Comparison of ENCODE assay signal across 8 mouse cellular contexts in the genomic region with DNA sequence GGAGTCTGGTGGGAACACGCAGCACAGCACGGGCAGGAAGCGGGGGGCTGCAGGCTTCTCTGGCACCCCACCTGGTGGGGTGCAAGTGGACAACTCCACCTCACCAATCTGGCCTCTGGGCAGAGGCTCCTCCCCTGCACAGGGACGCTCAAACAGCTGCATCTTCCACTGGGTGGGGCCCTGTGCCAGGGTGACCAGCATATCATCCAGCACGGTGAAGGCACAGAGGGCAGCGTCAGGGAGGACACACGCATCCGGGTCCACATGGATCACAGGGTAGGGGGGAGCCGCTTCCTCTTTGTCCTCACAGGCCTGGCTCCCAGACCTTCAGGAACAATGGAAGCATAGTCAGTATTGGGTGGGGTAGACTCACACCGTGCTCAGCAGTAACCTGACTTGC. TPM values are rescaled to one million over a fixed set of nuclear protein-coding genes. Genes with fewer than 3 reads are reported as not detected.
A peak's percentile ranks its signal among the peaks of the same experiment; 100 is the strongest.
DNase-seq lines count a peak whose midpoint lies in the region; ATAC-seq and TF ChIP-seq lines count a peak whose summit lies in the region.
"Had no signal": no experiment of that assay in that cellular context is flagged by ENCODE, and none has a peak within 500 bp of the region (broad histone marks: within the 10 kb centered on the region; RNA-seq: fewer than 3 reads in every experiment).

No protein-coding gene starts in this region.

- DNase-seq in lung, postnatal 14 days: no peak
- no peak for DNase-seq in spleen, adult 12 weeks (ENCODE audit: low spot score)
- DNase-seq in left cerebral cortex, adult 9 months (ENCODE audit: low spot score in 2 of 2): no peak
- DNase-seq: thymus, postnatal 25 days had no signal

- peak overlapping the region; percentile 85 for H3K4me3 ChIP-seq in lung, embryonic 15.5 days
- H3K4me3 ChIP-seq in forebrain, embryonic 12.5 days (replicated peaks): peak overlapping the region; percentile 88
- peak overlapping the region; percentile 71; the same call in 1 of the 2 replicates for H3K4me3 ChIP-seq in intestine, postnatal 0 days (ENCODE audit: low read depth, low read length)
- peak overlapping the region; percentile 69 for H3K4me3 ChIP-seq in neural tube, embryonic 15.5 days (replicated peaks)

- peak overlapping the region; percentile 41 for H3K27ac ChIP-seq in lung, embryonic 15.5 days
- no peak overlapping the region for H3K27ac ChIP-seq in forebrain, embryonic 12.5 days
- no peak overlapping the region for H3K27ac ChIP-seq in intestine, postnatal 0 days (ENCODE audit: low read depth, low read length)
- no peak overlapping the region for H3K27ac ChIP-seq in neural tube, embryonic 15.5 days (replicated peaks)

- H3K4me2 ChIP-seq in lung, embryonic 15.5 days: peak overlapping the region; percentile 94
- peak overlapping the region; percentile 99 for H3K4me2 ChIP-seq in forebrain, embryonic 12.5 days
- peak overlapping the region; percentile 95 for H3K4me2 ChIP-seq in intestine, postnatal 0 days (replicated peaks; ENCODE audit: low read depth)
- peak overlapping the region; percentile 69 for H3K4me2 ChIP-seq in neural tube, embryonic 15.5 days

- H3K27me3 ChIP-seq in lung, embryonic 15.5 days: no peaks in the 10 kb centered on the region
- H3K27me3 ChIP-seq in forebrain, embryonic 12.5 days: no peaks in the 10 kb centered on the region
- no peaks in the 10 kb centered on the region for H3K27me3 ChIP-seq in intestine, postnatal 0 days (replicated peaks; ENCODE audit: control insufficient read depth, insufficient read depth, low read length)
- H3K27me3 ChIP-seq in neural tube, embryonic 15.5 days (replicated peaks): no peaks in the 10 kb centered on the region

- ATAC-seq in lung, embryonic 15.5 days (ENCODE audit: borderline replicate concordance, extremely low read depth, low FRiP score, low TSS enrichment): no peak
- ATAC-seq in forebrain, embryonic 12.5 days (ENCODE audit: low FRiP score): no peak
- no peak for ATAC-seq in intestine, postnatal 0 days
- ATAC-seq in neural tube, embryonic 15.5 days (ENCODE audit: low FRiP score): no peak

- no peak for TF ChIP-seq CTCF in intestine, postnatal 0 days (IDR thresholded peaks at IDR 0.05; ENCODE audit: low read depth)

- no peaks in the 10 kb centered on the region for H3K9me3 ChIP-seq in lung, embryonic 15.5 days
- H3K9me3 ChIP-seq in forebrain, embryonic 12.5 days: no peaks in the 10 kb centered on the region
- H3K9me3 ChIP-seq in intestine, postnatal 0 days (ENCODE audit: control insufficient read depth): no peaks in the 10 kb centered on the region
- H3K9me3 ChIP-seq in neural tube, embryonic 15.5 days (replicated peaks): no peaks in the 10 kb centered on the region

- 56% methylated on average over 10 of the region's 10 CpGs for WGBS in lung, embryonic 15.5 days
- 72% methylated on average over 10 of the region's 10 CpGs for WGBS in forebrain, embryonic 12.5 days
- WGBS in intestine, postnatal 0 days: 64% methylated on average over 10 of the region's 10 CpGs
- WGBS in neural tube, embryonic 15.5 days: 64% methylated on average over 10 of the region's 10 CpGs

- H3K36me3 ChIP-seq in lung, embryonic 15.5 days: peaks cover 69% of the 10 kb centered on the region
- peaks cover 69% of the 10 kb centered on the region for H3K36me3 ChIP-seq in forebrain, embryonic 12.5 days (replicated peaks)
- peaks cover 71% of the 10 kb centered on the region for H3K36me3 ChIP-seq in intestine, postnatal 0 days (ENCODE audit: control insufficient read depth, insufficient read depth)
- peaks cover 69% of the 10 kb centered on the region for H3K36me3 ChIP-seq in neural tube, embryonic 15.5 days

- peak overlapping the region; percentile 68 for H3K9ac ChIP-seq in lung, embryonic 15.5 days
- H3K9ac ChIP-seq in forebrain, embryonic 12.5 days: peak overlapping the region; percentile 85
- H3K9ac ChIP-seq in intestine, postnatal 0 days (ENCODE audit: low read depth, low read length): no peak overlapping the region
- peak overlapping the region; percentile 69 for H3K9ac ChIP-seq in neural tube, embryonic 15.5 days (replicated peaks)

- H3K4me1 ChIP-seq in lung, embryonic 15.5 days: peaks cover 22% of the 10 kb centered on the region
- peaks cover 24% of the 10 kb centered on the region for H3K4me1 ChIP-seq in forebrain, embryonic 12.5 days
- H3K4me1 ChIP-seq in intestine, postnatal 0 days (replicated peaks; ENCODE audit: control insufficient read depth, insufficient read depth, low read length): 0 out of 2 replicates have a peak, but pooled peaks cover 3% of the 10 kb centered on the region
- peaks cover 41% of the 10 kb centered on the region for H3K4me1 ChIP-seq in neural tube, embryonic 15.5 days

RNA-seq across cellular contexts. Expression of a gene that starts 1.2 kb away (rescaled TPM):
- 36.9 and 37.4 TPM in 2 replicates for polyA plus RNA-seq in lung, embryonic 15.5 days (2015; fragmentation: Nextera tagmentation; extraction: Ambion mirVana)
- 47.3 and 47.4 TPM in 2 replicates for polyA plus RNA-seq in forebrain, embryonic 12.5 days (2016; fragmentation: Nextera tagmentation; extraction: Ambion mirVana)
- 9.7 and 11.7 TPM in 2 replicates for polyA plus RNA-seq in intestine, postnatal 0 days (2015; fragmentation: Nextera tagmentation; extraction: Ambion mirVana)
- 71.6 and 81.5 TPM in 2 replicates for polyA plus RNA-seq in neural tube, embryonic 15.5 days (2015; fragmentation: Nextera tagmentation; extraction: Ambion mirVana)

RNA-seq across cellular contexts. Expression of a gene that starts 16.0 kb away (rescaled TPM):
- polyA plus RNA-seq in lung, embryonic 15.5 days (2015; fragmentation: Nextera tagmentation; extraction: Ambion mirVana): 0.38 and 0.56 TPM in 2 replicates
- polyA plus RNA-seq in forebrain, embryonic 12.5 days (2016; fragmentation: Nextera tagmentation; extraction: Ambion mirVana): 0.82 and 0.91 TPM in 2 replicates
- 0.14 and 0.16 TPM in 2 replicates for polyA plus RNA-seq in intestine, postnatal 0 days (2015; fragmentation: Nextera tagmentation; extraction: Ambion mirVana)
- 0.64 and 1.4 TPM in 2 replicates for polyA plus RNA-seq in neural tube, embryonic 15.5 days (2015; fragmentation: Nextera tagmentation; extraction: Ambion mirVana)

RNA-seq across cellular contexts. Expression of a gene that starts 29.0 kb away (rescaled TPM):
- polyA plus RNA-seq in lung, embryonic 15.5 days (2015; fragmentation: Nextera tagmentation; extraction: Ambion mirVana): 2,618 and 2,638 TPM in 2 replicates
- polyA plus RNA-seq in forebrain, embryonic 12.5 days (2016; fragmentation: Nextera tagmentation; extraction: Ambion mirVana): 2,923 and 2,975 TPM in 2 replicates
- polyA plus RNA-seq in intestine, postnatal 0 days (2015; fragmentation: Nextera tagmentation; extraction: Ambion mirVana): 1,513 and 1,605 TPM in 2 replicates
- 3,602 and 3,776 TPM in 2 replicates for polyA plus RNA-seq in neural tube, embryonic 15.5 days (2015; fragmentation: Nextera tagmentation; extraction: Ambion mirVana)
